Mouse (Mus musculus) frontal cortex, postnatal 25 days (tissue): ENCODE measurements around the gene Utp4.
"Not testable (repeated sequence)": the region's sequence is repeated elsewhere in the genome, so short reads cannot be mapped to it uniquely, and the experiment has no call there.

Experiments used
- DNase-seq, 2 experiments: peaks; one replicate each; pipeline ENCODE4 v3.0.0; 2022; ENCODE audit warnings: low spot score in 2 of 2

Utp4 gene

DNA sequence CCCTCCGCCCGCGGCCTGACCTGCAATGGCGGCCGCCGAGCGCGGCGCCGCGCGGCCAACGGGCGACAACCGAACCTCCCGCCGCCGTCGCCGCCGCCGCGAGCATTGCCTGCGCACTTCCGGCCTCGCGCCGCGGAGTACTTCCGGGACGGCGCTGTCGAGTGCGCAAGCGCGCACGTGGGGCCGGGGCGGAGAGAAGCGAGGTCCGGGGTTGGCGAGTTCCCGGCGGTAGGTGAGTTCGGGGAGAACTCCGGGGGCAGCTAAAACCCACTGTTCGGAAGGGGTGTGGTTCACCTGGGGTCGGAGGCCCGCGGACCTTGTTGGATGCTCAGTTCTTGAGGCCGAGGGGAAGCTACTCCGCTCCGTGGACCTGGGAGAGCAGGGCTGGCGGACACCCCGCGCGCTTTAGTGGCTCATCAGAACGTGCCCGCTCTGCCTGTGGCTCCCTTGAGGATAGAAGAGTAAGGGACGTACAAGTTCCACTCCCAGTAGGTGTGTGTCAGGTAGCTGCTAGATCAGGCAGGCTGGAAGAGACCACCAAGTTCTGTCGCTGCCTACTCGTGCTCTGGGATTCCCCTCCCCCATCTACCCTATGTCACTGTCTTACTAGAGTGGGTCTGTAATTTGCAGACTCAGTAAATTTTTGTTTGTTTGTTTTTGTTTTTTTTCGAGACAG, at the start of gene Utp4:
Utp4 (plus strand) TSS at position 156 of the 676 bp plus-strand sequence.
- DNase-seq: peak; percentile 69 to 78

DNA sequence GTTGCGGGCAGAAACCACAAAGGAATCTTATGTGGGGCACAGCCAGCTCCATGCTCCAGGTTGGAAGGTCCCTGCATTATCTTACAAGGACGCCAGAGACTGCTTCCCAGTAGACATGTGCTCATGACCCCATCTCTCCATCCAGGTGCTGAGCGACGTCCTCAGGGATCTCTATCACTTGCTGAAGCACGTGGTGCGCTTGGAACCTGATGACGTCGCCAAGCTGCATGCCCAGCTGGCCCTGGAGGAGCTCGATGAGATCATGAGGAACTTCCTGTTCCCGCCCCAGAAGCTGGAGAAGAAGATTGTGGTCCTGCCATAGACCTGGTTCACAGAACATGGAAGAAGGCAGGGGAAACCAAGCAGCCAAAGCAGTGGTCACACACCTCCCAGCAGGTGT, 43.4 kb upstream of the Utp4 start:
- DNase-seq: no peak

DNA sequence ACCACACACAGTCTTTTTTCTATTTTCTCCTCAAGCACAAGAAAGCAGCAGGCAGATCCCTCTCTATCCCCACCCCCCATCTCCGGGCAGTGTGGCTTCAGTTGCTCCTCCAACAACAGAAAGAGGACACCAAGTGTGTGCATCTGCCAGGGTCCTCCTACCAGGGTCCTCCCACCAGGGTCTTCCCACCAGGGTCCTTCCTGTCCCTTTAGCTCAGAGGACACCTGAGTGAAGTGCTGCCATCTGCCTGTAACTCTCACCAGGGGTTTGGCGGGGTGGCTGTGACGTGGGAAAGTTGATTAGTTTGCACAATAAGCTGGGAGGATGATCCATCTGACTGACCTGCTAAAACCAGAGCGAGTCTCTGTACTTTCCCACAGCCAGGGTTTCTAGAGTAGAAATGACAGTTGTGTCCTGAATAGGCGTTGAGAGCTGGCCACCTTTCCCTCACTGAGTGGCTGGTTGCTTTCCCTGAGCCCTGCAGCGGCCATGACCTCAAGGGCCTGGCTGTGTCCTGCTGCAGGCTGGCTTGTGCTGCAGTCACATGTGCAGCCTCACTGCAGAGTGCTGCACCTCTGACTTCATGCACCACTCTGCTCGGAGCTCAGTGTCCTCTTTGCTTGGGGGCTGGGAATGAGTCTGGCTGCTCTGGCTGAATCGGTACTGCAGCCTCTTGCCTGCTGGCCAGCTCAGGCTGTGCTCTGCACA, 38.7 kb upstream of the Utp4 start:
- no peak for DNase-seq

DNA sequence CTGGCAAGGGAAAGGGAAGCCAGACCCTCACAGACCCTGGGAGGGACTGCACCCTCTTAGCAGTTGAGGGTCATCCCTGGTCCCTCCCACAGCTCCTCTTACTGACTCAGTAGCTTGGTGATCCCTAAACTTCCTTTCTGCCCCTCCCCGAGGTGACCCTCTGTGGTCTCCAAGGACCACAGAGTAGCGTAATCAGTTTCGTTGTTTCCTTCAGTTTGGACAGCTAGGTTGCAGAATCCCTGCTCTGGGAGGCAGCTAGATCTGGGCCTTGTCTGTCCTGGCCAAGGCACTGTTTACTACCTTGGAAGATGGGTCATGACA, 38.2 kb upstream of the Utp4 start:
- DNase-seq: no peak

DNA sequence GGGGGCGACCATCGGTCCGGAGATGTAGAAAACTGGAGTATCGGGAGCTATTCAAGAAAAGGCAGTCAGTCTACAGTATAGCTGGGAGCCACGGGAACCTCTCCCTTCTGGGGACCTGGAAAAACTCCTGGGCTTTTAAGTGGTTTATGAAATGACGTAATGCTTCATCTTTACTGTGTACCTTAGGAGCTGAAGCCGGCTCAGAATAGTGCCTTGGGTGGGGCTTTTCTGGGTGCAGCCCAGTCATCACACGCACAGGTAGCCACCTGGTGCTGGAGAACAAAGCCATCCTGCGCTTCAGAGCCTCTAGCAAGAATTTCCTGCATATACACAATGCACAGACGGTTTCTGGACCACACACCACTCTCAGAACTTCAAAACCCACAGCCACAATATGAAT, 30.6 kb upstream of the Utp4 start:
- no peak for DNase-seq

DNA sequence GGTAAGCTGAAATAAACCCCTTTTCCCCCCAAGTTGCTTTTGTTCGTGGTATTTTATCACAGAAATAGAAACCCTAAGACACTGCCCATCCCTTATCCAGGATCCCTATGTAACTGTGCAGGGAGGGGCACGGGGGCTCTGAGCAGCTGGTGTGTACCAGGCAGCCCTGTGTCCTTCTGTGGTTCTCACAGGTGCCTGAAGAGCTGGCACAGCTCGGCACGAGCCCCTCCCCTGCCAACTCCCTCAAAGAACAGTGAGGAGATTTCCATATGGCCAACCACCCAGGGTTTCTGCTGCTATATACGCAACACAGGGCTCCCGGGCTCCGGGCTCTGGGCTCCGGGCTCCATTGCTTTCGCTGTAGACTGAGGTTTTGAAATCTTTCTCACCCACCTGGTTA, 28.1 kb upstream of the Utp4 start:
- DNase-seq: no peak

DNA sequence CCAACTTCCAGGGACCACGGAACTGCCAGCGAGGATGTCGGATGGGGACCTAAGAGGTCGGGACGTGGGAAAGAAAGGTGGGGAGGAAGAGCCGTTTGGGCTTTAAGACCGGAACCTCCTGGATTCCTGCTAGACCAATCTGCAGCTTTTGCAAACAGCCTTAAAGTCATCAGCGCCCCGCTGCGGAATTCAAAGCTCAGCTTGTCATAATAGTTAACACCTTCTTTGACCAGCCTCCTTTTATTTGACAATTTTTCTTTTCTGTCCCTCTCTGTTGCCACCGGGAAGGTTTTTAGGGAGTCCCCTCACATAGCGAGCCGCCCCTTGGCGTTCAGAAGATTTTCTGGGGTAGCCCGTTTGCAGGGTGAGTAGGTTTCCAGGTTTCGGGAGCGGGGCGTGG, 23.4 kb upstream of the Utp4 start, which contains the start of gene Has3:
Has3 (plus strand) TSS at position 192 of the 400 bp plus-strand sequence.
- peak in 1 of 2 experiments; percentile 25 for DNase-seq

DNA sequence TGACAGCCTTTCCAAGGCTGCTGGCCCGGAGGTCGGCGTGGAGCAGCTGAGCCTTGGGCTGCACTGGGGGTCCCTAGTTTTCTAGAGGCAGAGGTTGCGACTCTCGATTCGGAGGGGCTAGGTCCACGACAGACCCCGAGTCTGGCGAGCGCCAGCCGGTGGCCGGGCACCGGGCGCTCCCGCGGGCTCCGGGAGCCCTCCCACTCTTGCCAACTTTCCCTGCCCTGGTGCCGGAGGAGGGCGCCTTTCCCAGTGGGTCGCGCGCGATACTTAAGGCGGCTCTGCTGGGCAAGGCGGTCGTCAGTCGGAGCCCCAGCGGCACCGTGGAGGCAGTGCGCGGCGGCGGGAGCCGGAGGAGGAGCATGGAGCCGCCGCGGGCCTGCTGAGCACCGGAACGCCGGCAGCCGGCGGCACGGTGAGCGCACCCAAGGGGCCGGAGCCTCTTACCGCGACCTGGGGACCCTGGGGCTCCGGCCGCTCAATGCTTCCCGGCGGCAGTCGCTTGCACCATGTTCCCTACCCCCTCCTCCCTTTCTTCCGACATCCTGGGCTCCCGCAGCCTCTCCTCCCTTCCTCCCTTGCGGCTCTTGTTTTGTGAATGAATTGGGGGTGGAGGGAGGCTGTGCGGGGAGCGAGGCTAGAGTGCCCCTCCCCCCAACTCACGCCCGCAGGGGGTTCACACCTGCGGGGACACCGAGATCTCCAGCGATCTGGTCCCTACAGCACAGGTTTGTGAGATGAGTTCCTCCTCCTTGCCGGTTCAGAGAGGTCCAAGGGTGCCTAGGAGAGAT, 22.7 kb upstream of the Utp4 start:
- peak; percentile 36 to 43 for DNase-seq

DNA sequence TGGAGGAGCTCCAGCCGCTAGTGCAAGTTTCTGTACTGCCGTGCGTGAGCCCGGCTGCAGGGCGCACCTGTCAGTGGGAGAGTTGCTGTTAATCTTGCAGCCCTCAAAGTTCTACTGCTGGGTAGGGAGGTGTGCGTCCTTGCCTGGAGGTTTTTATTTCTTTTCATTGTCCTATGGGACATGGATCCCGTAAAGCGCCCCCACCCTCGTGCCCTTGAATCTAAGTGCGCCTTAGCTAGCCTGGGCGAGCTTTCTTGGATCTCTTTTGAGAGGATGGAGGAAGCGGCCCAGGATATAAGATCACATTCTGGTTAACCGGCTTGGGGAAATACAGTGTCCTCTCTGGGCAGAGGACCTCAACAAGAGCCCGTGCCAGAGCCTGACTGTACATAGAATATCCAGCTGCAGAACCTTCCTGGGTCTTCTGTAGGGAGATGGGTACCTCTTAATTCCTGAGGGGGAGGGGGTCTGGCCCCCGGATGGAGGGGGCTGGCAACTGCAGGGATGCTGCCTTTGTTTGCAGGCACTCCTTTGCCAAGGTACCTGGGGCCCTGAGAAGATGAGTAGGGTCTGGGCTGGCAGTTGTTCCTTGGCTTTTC, 22.0 kb upstream of the Utp4 start:
- no peak for DNase-seq

DNA sequence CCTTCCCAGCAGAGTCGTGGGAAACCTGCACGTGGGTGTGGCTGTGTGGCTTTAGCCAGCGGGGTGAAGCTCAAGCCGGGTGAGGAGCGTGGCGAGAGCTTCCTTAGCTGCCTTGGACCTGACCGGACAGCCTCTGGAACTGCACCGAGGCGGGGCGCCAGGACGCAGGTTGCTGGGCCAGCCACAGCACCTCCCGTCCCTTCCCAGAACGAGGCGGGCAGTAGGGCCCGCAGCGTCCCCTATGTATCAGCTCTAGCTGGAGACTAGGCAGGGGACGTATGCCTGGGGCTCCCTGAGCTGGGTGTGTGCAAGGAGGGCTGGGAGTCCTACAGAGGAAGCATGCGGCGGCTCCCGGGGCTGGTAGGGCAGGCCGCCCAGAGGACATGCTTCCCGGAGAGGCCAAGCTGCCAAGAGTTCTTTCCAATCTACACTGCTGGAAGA, 21.5 kb upstream of the Utp4 start:
- peak; percentile 19 to 27 for DNase-seq

DNA sequence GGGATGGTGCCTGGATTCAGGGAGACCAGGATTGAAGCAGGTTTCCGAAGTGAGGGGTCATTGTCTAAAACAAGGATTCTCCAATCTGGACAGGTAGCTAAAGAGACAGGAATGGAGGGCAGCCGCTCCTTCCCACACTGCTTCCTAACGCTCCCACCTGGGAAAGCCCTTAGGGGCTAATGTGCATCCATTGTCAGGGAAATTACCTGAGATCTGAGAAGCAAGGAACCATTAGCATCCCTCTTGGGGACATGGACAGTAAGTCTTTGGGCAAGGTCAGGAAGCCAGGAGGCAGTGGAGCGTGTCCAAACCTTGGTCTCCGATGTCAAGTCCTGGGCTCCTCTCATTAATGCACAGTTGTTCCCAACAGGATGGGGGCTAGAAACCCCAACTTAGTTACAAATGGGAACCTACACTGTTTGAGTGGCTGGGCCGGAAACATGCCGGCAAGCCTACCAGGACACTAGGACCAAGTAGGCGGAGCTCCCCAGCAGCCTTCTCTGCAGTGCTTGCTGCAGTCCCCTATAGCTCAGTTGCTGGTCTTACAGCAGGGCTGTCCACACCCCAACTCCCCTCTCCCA, 20.9 kb upstream of the Utp4 start:
- no peak for DNase-seq

DNA sequence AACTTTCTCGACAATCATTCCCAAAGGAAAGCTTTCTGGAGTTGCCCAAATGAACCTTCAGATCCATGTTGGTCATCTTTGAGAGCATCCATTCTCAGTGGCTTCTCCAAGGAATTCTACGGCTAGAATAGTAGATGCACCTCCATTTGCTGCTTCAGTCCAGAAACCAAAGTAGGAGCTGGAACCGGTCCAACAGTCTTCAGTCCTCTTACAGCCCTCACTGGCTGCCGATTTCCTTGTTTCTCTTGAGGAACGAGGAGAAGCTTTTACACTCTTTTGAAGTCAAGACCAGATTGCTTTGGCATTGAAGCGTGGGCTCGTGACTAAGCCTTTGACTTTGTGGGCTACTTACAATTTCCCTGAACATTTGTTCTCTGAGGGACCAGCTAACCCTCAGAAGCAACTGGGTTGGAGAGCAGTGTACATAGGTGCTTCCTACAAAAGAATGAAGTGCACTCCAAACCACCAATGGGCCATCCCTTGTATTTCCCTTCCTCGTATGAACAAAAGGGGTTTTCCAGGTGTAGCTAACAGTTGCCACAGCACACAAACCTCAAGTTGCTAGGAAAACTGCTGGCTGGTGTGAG, 13.2 kb upstream of the Utp4 start:
- DNase-seq: no peak

DNA sequence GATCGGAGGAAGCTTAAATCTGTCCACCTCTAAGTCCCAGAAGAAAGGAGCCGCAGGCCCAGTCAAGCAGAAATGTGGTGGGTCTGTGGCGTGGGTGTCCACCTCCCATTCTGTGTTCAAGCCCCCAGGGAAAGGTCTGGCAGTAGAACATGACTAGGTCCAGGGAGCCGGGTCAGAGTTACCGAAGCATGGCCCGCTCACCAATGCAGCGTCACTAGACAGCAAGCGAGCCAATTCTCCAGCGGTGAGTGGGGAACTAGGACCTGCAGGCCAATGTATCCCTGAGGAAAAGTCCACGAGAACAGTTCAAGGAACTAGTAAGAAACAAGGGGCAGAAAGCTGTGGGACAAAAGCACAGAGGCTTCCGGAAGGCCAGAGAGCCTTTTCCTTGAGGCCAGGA, 9.3 kb upstream of the Utp4 start:
- DNase-seq: not testable (repeated sequence)

DNA sequence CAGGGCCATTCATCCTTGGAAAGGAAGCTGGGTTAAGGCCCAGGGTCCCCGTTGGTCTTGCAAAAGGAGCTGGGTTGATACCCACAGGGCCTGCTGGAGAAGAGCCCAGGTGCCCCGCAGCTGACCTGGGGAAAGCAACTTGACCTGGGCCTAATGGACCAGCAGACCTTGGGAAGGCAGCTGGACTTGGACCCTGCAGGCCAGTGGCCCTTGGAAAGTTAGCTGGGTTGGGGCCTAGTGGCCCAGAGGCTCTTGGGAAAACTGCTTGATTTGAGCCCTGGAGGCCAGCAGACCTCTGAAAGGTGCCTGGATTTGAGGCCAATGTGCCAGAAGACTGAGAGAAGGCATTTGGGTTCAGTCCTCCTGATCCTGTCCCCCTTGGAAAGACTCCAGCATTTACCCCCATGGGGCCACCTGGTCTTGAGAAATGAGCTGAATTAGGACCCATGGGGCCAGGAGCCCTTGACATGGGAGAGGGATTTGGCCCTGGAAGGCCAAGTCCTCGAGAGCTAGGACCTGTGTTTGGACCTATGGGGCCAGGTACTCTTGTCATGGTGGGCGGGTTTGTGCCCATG, 8.5 kb upstream of the Utp4 start:
- DNase-seq: not testable (repeated sequence)

DNA sequence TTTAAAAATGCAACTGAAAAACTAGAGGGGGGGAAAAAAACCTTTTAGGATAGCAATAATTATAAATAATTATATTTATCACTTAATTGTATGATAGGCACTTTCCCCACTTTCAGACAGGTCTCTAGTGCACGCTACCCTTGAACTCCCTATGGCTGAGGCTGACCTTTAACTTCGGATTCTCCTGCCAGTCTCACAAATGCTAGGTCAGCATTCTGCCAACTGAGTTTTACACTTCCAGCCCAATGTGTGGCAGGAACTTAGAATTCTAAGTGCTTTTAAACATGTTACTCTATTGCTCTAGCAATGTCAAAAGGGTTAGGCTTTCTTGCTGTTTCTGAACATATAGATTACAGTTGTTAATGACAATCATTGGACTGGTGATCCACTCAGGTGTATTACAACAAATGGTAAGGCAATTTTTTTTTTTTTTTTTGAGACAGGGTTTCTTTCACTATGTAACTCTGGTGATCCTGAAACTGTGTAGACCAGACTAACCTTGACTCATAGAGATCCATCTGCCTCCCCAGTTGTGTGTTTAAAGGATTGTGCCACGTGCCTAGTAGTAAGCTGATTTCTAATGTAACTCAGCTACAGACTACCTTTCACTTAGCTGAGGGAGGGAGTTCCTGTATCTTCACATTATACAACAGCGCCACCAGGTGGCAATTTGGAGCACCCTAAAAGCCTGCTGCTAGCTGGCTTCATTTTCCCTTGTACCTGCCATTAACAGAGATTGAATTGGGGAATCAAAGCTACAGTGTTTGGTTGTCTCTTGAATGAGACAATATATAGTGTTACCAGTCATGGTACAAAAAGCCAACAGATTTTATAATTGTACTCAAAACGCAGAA, 5.9 kb upstream of the Utp4 start:
- DNase-seq: peak; percentile 52 to 65

DNA sequence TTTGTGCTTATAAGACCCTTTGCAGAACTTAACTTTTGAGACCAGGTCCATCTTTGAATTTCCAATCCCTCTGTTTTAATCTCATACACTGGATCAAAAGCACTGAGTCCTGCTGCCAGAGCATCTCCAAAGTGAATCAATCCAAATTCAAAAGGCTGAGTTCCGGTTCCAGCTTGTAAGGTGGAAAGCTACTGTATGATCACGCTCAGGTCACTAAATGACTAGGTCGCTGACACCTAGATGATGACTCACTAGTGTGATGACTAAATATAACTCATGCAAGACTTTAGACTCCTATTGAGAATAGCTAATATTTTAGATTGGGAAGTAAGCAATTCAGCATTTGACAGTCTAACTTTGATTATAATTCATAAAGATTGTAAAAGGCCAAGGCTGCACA, 4.6 kb upstream of the Utp4 start:
- no peak for DNase-seq

DNA sequence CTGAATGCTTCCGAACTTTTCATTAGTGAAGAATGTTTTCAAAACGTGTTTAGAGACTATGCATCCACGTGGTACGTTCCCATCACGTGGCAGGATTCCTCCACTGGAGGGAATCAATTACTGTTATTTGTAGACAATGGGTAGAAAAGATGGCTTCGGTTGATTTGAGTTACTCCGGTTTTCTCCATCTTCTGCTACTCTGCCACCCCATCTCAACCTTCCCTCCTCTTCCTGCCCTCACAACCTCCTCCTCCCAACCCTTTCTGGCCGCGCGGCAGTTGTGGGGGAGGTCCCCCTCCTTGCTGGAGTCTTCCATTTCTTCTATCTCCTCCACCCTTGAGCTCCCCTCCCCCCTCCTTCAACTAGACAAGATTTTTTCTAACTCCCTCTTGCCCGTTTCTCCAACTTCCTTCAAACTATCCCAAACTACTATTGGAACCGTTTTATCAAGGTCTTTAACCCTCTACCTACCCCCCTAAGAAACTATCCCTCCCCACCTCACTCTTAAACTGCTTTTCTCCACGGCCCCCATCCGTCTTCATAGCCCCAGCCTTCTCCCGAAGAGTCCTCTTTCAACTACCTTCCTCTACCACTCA, 1.1 kb upstream of the Utp4 start:
- no peak for DNase-seq

DNA sequence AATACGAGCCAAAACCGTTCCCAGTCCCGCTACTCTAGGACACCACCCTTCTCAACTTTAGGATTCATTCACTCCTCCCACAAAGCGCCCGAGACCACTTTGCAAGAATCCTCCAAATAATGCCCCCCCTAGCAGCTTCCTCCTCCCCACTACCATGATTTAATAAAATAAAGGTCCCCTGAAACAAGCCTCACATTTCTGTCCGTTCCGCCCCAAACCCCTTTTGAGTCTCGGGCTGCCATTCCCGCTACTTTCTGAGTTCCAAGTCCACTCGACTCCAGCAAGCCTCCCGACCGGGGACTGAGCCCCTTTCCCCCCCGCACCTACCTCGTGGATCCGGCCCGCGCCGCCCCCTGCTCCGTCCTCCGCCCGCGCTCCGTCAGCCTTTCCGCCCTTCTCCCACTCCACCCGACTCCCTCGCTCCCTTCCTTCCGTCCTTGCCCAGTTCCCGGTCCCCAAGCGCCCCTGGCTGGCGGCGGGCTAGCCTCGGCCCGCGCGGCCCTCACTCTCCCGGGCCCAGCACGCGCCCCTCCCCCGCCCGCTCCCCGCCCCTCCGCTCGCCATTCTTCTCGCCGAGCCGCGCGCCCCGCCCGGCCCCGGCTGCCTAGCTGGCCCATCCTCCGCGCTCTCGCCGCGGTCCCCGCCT, 507 bp upstream of the Utp4 start:
- DNase-seq: no peak

DNA sequence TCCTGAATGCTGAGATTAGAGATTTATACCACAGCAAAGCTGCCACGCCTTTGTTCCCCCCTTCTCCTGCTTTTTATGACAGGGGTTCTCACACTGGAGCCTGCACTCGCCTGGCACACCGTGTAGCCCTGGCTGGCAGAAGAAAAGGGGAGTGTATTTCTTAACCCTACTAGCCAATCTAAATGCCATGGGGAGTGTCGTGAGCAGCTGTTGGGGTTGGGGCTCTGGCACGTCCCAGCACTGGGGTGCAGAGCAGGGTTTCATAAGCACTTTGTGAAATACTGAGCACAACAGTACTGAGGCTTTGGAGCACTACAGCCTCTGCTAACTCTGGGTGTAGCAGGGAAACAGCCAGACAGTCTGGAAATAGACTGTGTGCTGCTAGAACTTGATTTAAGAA, 6.0 kb downstream of the Utp4 start:
- DNase-seq: no peak
